Mouse (Mus musculus): ENCODE results near the gene Aoc3. TPM values are rescaled to one million over a fixed set of nuclear protein-coding genes. Genes with fewer than 3 reads are reported as not detected.

Aoc3 gene
- polyA plus RNA-seq, 1 experiment from 2014 or later: not detected

GRCm38 (mm10) chr11:101334516-101334915 lies 4.1 kb downstream of the Aoc3 start:
- H3K36me3 ChIP-seq (ENCODE audit: control insufficient read depth, insufficient read depth, low read length): no peaks in the 10 kb centered on the region
- no peak overlapping the region for H3K9ac ChIP-seq (replicated peaks; ENCODE audit: low read depth, low read length)
- ATAC-seq (ENCODE audit: low read depth): no peak
- no peak overlapping the region for H3K4me2 ChIP-seq (ENCODE audit: low read depth, low read length)
- H3K4me3 ChIP-seq (ENCODE audit: low read depth, low read length): no peak overlapping the region
- peaks cover 4% of the 10 kb centered on the region; the same call in 1 of the 2 replicates for H3K4me1 ChIP-seq (ENCODE audit: control insufficient read depth, insufficient read depth, low read length)
- H3K27me3 ChIP-seq (ENCODE audit: control insufficient read depth, insufficient read depth, low read length): no peaks in the 10 kb centered on the region
- H3K27ac ChIP-seq (ENCODE audit: low read depth, low read length): no peak overlapping the region
- H3K9me3 ChIP-seq (ENCODE audit: control insufficient read depth, low read length): no peaks in the 10 kb centered on the region
- WGBS: 4% methylated on average over 6 of the region's 6 CpGs

GRCm38 (mm10) chr11:101335685-101336084 lies 5.3 kb downstream of the Aoc3 start:
- Histone ChIP-seq H3K9me3 (ENCODE audit: control insufficient read depth, low read length) (no peaks in the 10 kb centered on the region), H3K4me3 (ENCODE audit: low read depth, low read length) (no peak overlapping the region), H3K27ac (ENCODE audit: low read depth, low read length) (no peak overlapping the region), H3K4me1 (ENCODE audit: control insufficient read depth, insufficient read depth, low read length) (peaks cover 4% of the 10 kb centered on the region; the same call in 1 of the 2 replicates), H3K9ac (replicated peaks; ENCODE audit: low read depth, low read length) (no peak overlapping the region), H3K36me3 (ENCODE audit: control insufficient read depth, insufficient read depth, low read length) (no peaks in the 10 kb centered on the region), H3K4me2 (ENCODE audit: low read depth, low read length) (no peak overlapping the region), H3K27me3 (ENCODE audit: control insufficient read depth, insufficient read depth, low read length) (no peaks in the 10 kb centered on the region)
- 86% methylated on average over 9 of the region's 9 CpGs for WGBS
- no peak for ATAC-seq (ENCODE audit: low read depth)

- ATAC-seq (ENCODE audit: low read depth): peak; percentile 81
- 3% methylated on average over 9 of the region's 9 CpGs for WGBS
- Histone ChIP-seq H3K27ac (ENCODE audit: low read depth, low read length) (peak overlapping the region; percentile 16; the same call in 1 of the 2 replicates), H3K4me1 (ENCODE audit: control insufficient read depth, insufficient read depth, low read length) (peaks cover 4% of the 10 kb centered on the region; the same call in 1 of the 2 replicates), H3K36me3 (ENCODE audit: control insufficient read depth, insufficient read depth, low read length) (no peaks in the 10 kb centered on the region), H3K4me3 (ENCODE audit: low read depth, low read length) (peak overlapping the region; percentile 20), H3K4me2 (ENCODE audit: low read depth, low read length) (peak overlapping the region; percentile 47), H3K9me3 (ENCODE audit: control insufficient read depth, low read length) (no peaks in the 10 kb centered on the region), H3K9ac (replicated peaks; ENCODE audit: low read depth, low read length) (peak overlapping the region; percentile 8; the same call in 1 of the 2 replicates), H3K27me3 (ENCODE audit: control insufficient read depth, insufficient read depth, low read length) (no peaks in the 10 kb centered on the region)
Observed at GRCm38 (mm10) chr11:101338123-101338760, 7.8 kb downstream of the Aoc3 start.

GRCm38 (mm10) chr11:101347083-101347775 lies 16.8 kb downstream of the Aoc3 start:
- H3K4me2 ChIP-seq (ENCODE audit: low read depth, low read length): no peak overlapping the region
- H3K9me3 ChIP-seq (ENCODE audit: control insufficient read depth, low read length): no peaks in the 10 kb centered on the region
- no peak overlapping the region for H3K4me3 ChIP-seq (ENCODE audit: low read depth, low read length)
- 76% methylated on average over 10 of the region's 10 CpGs for WGBS
- no peak overlapping the region for H3K9ac ChIP-seq (replicated peaks; ENCODE audit: low read depth, low read length)
- H3K27ac ChIP-seq (ENCODE audit: low read depth, low read length): no peak overlapping the region
- no peaks in the 10 kb centered on the region for H3K36me3 ChIP-seq (ENCODE audit: control insufficient read depth, insufficient read depth, low read length)
- no peaks in the 10 kb centered on the region for H3K27me3 ChIP-seq (ENCODE audit: control insufficient read depth, insufficient read depth, low read length)
- no peaks in the 10 kb centered on the region for H3K4me1 ChIP-seq (ENCODE audit: control insufficient read depth, insufficient read depth, low read length)
- ATAC-seq (ENCODE audit: low read depth): no peak

DNA sequence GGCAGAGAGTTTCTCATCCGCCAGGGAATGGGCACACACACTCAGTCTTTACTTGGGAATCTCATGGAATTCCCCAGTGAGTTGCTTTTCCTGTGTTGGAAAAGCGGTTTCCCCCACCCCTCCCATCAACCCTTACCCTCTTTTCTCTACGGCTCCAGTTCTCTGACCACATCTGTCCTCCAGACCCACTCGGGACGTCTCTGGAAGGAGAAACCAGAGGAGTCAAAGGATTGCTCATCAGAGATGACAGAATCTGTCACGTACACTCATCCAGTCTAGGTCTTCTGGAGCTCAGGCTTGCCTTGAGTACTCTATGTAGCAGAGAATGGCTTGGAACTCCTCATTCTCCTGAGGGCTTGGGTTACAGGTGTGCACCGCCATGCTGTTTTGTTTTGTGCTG lies 18.4 kb downstream of the Aoc3 start:
- ATAC-seq (ENCODE audit: low read depth): no peak
- no peaks in the 10 kb centered on the region for H3K36me3 ChIP-seq (ENCODE audit: control insufficient read depth, insufficient read depth, low read length)
- H3K27me3 ChIP-seq (ENCODE audit: control insufficient read depth, insufficient read depth, low read length): no peaks in the 10 kb centered on the region
- no peaks in the 10 kb centered on the region for H3K9me3 ChIP-seq (ENCODE audit: control insufficient read depth, low read length)
- no peak overlapping the region for H3K4me2 ChIP-seq (ENCODE audit: low read depth, low read length)
- H3K27ac ChIP-seq (ENCODE audit: low read depth, low read length): no peak overlapping the region
- WGBS: 73% methylated on average over 7 of the region's 7 CpGs
- no peaks in the 10 kb centered on the region for H3K4me1 ChIP-seq (ENCODE audit: control insufficient read depth, insufficient read depth, low read length)
- no peak overlapping the region for H3K4me3 ChIP-seq (ENCODE audit: low read depth, low read length)
- H3K9ac ChIP-seq (replicated peaks; ENCODE audit: low read depth, low read length): no peak overlapping the region

DNA sequence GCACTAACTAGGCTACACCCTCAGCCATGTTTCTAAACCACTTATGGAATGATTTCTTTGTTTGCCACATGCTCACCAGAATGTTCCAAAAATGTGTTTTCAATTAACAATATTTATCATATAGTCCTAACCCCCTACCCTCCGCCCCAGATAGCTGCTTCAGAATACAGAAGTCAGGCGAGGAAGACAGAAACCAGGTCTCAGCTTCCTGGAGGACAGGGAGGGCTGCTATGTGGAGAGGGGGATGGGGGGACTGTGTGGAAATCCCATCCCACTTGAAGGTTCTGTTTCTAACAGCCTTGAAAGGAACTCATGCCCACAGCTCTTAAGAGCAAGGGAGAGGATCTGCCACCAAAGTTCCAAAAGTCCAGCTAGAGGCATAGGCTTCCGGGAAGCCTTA lies 18.8 kb downstream of the Aoc3 start:
- no peaks in the 10 kb centered on the region for H3K4me1 ChIP-seq (ENCODE audit: control insufficient read depth, insufficient read depth, low read length)
- no peak overlapping the region for H3K27ac ChIP-seq (ENCODE audit: low read depth, low read length)
- 89% methylated on average over 3 of the region's 3 CpGs for WGBS
- H3K27me3 ChIP-seq (ENCODE audit: control insufficient read depth, insufficient read depth, low read length): no peaks in the 10 kb centered on the region
- no peaks in the 10 kb centered on the region for H3K9me3 ChIP-seq (ENCODE audit: control insufficient read depth, low read length)
- no peak for ATAC-seq (ENCODE audit: low read depth)
- H3K36me3 ChIP-seq (ENCODE audit: control insufficient read depth, insufficient read depth, low read length): no peaks in the 10 kb centered on the region
- H3K4me2 ChIP-seq (ENCODE audit: low read depth, low read length): no peak overlapping the region
- no peak overlapping the region for H3K9ac ChIP-seq (replicated peaks; ENCODE audit: low read depth, low read length)
- no peak overlapping the region for H3K4me3 ChIP-seq (ENCODE audit: low read depth, low read length)

DNA sequence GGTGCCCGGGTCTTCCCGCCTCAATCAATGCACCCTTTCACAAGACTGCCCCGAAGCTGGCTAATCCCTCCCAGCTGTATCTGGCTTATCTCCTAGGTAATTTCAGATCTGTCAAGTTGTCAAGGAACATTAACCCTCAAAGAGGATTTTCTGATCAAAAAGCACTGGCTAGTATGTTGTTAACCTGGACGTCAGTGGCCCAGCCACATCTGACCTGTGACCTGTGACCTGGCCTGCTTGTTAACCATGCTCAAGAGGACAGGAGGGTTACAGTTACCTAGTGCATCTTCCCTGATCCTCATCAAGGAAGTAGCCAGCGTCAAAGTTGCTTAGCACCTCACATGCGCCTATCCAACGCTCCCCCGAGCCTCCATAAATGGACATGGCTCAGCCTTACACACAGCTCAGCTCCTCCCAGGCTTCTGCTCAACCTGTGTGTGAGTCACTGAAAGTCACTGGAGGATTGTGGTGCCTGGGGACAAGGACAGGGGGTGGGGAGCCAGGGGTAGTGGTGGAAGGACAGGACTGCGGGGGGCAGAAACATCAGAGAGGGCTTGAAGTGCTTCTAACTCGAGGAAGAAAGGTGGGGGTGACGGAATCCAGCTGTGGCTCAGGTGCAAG lies 20.8 kb downstream of the Aoc3 start:
- Histone ChIP-seq H3K4me3 (ENCODE audit: low read depth, low read length) (no peak overlapping the region), H3K4me2 (ENCODE audit: low read depth, low read length) (no peak overlapping the region), H3K27ac (ENCODE audit: low read depth, low read length) (no peak overlapping the region), H3K9me3 (ENCODE audit: control insufficient read depth, low read length) (no peaks in the 10 kb centered on the region), H3K36me3 (ENCODE audit: control insufficient read depth, insufficient read depth, low read length) (no peaks in the 10 kb centered on the region), H3K27me3 (ENCODE audit: control insufficient read depth, insufficient read depth, low read length) (no peaks in the 10 kb centered on the region), H3K4me1 (ENCODE audit: control insufficient read depth, insufficient read depth, low read length) (no peaks in the 10 kb centered on the region), H3K9ac (replicated peaks; ENCODE audit: low read depth, low read length) (no peak overlapping the region)
- 74% methylated on average over 11 of the region's 11 CpGs for WGBS
- no peak for ATAC-seq (ENCODE audit: low read depth)

DNA sequence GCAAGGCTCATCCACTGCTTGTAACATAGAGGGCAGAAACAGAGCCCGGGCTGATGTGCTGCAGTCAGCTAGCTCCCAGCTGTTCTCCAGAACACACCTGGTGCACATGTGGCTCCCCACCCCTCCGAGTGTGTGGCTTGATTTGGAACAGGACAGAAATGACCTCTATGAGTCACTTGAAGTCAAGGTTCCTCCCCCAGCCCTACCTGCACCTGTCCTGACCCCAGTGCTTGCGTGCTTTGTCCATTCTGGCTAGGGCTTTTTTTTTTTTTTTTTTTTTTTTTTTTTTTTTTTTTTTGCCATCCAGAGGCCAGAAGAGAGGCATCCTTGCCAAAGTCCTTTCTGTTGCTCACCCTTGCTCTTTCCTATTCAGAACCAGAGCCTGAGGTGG lies 21.3 kb downstream of the Aoc3 start:
- no peaks in the 10 kb centered on the region for H3K27me3 ChIP-seq (ENCODE audit: control insufficient read depth, insufficient read depth, low read length)
- no peaks in the 10 kb centered on the region for H3K4me1 ChIP-seq (ENCODE audit: control insufficient read depth, insufficient read depth, low read length)
- H3K9ac ChIP-seq (replicated peaks; ENCODE audit: low read depth, low read length): no peak overlapping the region
- no peak for ATAC-seq (ENCODE audit: low read depth)
- no peaks in the 10 kb centered on the region for H3K36me3 ChIP-seq (ENCODE audit: control insufficient read depth, insufficient read depth, low read length)
- H3K4me2 ChIP-seq (ENCODE audit: low read depth, low read length): no peak overlapping the region
- H3K4me3 ChIP-seq (ENCODE audit: low read depth, low read length): no peak overlapping the region
- WGBS: 83% methylated on average over 3 of the region's 3 CpGs
- H3K9me3 ChIP-seq (ENCODE audit: control insufficient read depth, low read length): no peaks in the 10 kb centered on the region
- H3K27ac ChIP-seq (ENCODE audit: low read depth, low read length): no peak overlapping the region

DNA sequence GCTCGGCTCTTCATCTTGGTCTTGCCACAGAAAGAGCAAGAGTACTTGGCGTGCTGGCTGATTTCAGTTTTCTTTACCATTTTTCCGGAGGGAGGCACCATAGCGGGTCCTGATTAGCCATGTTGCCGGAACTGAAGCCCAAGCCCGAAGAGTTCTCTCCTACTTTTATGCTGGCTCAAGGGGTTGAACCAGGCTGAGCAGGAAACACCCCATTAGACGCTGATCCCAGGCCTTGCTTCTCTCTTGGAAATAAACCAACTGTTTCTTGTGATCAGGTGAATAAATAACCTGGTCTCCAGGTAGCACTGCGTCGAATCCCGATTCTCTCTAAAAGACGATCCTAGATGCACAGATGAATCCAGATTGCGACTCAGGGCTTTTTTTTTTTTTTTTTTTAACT lies 23.0 kb downstream of the Aoc3 start:
- 89% methylated on average over 12 of the region's 12 CpGs for WGBS
- Histone ChIP-seq H3K27me3 (ENCODE audit: control insufficient read depth, insufficient read depth, low read length) (no peaks in the 10 kb centered on the region), H3K4me1 (ENCODE audit: control insufficient read depth, insufficient read depth, low read length) (no peaks in the 10 kb centered on the region), H3K9ac (replicated peaks; ENCODE audit: low read depth, low read length) (no peak overlapping the region), H3K36me3 (ENCODE audit: control insufficient read depth, insufficient read depth, low read length) (no peaks in the 10 kb centered on the region), H3K4me2 (ENCODE audit: low read depth, low read length) (no peak overlapping the region), H3K27ac (ENCODE audit: low read depth, low read length) (no peak overlapping the region), H3K9me3 (ENCODE audit: control insufficient read depth, low read length) (no peaks in the 10 kb centered on the region), H3K4me3 (ENCODE audit: low read depth, low read length) (no peak overlapping the region)
- ATAC-seq (ENCODE audit: low read depth): no peak
